Mouse (Mus musculus): Measurements from ENCODE around the gene Tmprss6.

DNA sequence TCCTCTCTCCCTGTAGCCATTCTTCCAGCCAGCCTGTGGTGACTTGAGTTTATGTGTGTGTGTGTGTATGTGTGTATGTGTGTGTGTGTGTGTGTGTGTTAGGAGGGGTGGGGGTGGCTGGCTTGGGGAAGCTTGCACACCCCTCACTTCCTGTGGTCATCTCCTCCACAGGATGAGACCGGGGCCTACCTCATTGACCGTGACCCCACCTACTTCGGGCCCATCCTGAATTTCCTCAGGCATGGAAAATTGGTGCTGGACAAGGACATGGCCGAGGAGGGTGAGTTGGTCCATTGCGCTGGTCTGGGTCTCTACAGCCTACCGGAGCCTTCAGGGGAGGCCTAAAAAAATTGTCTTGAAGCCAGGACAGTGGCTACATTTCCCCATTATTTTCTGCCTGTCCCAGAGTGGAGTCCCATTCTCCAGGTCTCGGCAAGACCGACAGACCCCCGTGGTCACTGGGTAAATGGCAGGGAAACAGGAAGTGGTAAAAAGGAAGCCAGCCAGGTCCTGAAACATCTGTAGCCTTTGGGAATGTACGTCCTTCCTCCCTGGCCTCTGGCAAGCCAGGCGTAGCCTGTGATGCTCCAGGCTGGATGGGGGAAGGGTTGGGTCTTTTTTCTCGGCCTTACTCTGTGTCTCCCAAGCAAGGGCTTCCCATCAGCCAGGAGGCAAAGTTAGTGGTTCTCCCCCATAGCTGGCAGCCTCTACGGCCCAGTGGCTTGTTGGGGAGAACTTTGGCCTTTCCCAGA, 38.4 kb downstream of the Tmprss6 start:
- TF ChIP-seq POLR2A (IDR thresholded peaks at IDR 0.05; ENCODE audit: borderline replicate concordance, extremely low read depth, insufficient read depth, insufficient read length, poor library complexity, severe bottlenecking): no peak
- no peak for TF ChIP-seq CTCF (IDR thresholded peaks at IDR 0.05; ENCODE audit: borderline replicate concordance, extremely low read depth, insufficient read depth, insufficient read length)

Data from brain, embryonic 14.5 days (tissue).